Mouse (Mus musculus) limb, embryonic 10.5 days (tissue): ENCODE results near the gene Accs. TPM values are rescaled to one million over a fixed set of nuclear protein-coding genes. Genes with fewer than 3 reads are reported as not detected.

ENCODE experiments used
- DNase-seq: peaks from one replicate; pipeline ENCODE4 v3.0.0-alpha.2; 2017; ENCODE audit warnings: low spot score
- H3K27ac ChIP-seq: fragments of 300-500 bp; sonication (generic); 2 replicates; pipeline ENCODE4 v1.5.1; 2016; ENCODE audit warnings: mild to moderate bottlenecking
- H3K27me3 ChIP-seq: fragments of 300-500 bp; sonication (generic); 2 replicates; pipeline ENCODE4 v1.6.1; 2016; ENCODE audit warnings: low read depth, mild to moderate bottlenecking; ENCODE audit not compliant: poor library complexity, severe bottlenecking
- H3K36me3 ChIP-seq: fragments of 300-500 bp; sonication (generic); 2 replicates; pipeline ENCODE4 v1.6.1; 2016; ENCODE audit warnings: mild to moderate bottlenecking, moderate library complexity
- H3K4me1 ChIP-seq: fragments of 300-500 bp; sonication (generic); 2 replicates; pipeline ENCODE4 v1.6.1; 2016
- H3K4me3 ChIP-seq: fragments of 300-500 bp; sonication (generic); 2 replicates; pipeline ENCODE4 v1.5.1; 2016; ENCODE audit warnings: mild to moderate bottlenecking, moderate library complexity
- H3K9me3 ChIP-seq: fragments of 300-500 bp; sonication (generic); replicated peaks from 2 replicates; pipeline ENCODE4 v1.6.1; 2016; ENCODE audit warnings: mild to moderate bottlenecking
- WGBS: fragments of 180-500 bp; shearing (Covaris S2); methylation state at CpG from one replicate; pipeline ENCODE4 v1.1.7; 2016; 5-methylcytosine and 5-hydroxymethylcytosine counted together
- polyA plus RNA-seq: library from polyadenylated mRNA; unstranded; fragments of >200 nt; fragmentation: Nextera tagmentation; extraction: Ambion mirVana; gene quantifications from 2 replicates; pipeline ENCODE4 v1.2.1, GENCODE M21; 2016

The Accs gene
- polyA plus RNA-seq, 1 experiment from 2014 or later: 10.2 TPM

DNA sequence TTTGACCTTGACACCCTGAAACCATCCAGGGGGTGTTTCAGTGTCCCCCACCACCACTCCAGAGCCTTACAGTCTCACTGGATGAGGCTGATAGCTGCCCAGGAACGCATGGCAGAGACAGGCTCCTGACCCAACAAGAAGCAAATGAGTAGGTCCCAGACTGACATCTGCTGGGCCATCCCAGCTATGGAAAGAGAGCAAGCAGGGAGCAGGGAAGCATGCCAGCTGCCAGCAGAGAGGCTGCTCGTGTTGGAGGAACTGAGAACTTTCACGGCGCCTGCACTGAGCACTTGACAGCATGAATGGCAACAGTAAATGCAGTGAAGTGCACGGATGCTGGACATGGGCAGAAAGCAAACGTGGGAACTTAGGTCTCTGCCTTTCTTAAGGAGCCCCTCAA, 9.6 kb downstream of the Accs start:
- Histone ChIP-seq H3K9me3 (no peaks in the 10 kb centered on the region; the same call in 1 of the 2 replicates), H3K36me3 (peaks cover 97% of the 10 kb centered on the region), H3K27ac (no peak overlapping the region), H3K4me1 (no peaks in the 10 kb centered on the region), H3K27me3 (no peaks in the 10 kb centered on the region), H3K4me3 (no peak overlapping the region)
- DNase-seq: no peak
- 84% methylated on average over 6 of the region's 6 CpGs for WGBS

DNA sequence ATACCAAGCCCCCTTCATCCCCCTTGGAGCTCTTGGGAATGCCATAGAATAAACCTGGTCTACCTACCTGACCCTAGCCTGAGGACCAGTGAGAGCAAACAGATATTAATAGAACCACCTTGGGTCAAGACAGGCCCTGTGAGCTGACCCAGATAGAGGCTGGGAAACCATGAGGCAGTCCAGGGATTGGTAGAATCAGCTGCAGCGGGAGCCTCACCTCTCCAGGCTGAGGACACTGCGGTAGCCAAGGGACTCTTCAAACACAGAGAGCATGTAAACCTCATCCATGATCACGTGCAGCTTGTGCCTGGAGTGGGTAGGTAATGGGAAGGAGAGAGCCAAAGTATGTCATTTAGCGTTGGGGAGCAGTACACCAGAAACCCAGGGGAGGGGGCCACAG, 10.8 kb downstream of the Accs start:
- Histone ChIP-seq H3K36me3 (peaks cover 94% of the 10 kb centered on the region), H3K4me1 (no peaks in the 10 kb centered on the region)

DNA sequence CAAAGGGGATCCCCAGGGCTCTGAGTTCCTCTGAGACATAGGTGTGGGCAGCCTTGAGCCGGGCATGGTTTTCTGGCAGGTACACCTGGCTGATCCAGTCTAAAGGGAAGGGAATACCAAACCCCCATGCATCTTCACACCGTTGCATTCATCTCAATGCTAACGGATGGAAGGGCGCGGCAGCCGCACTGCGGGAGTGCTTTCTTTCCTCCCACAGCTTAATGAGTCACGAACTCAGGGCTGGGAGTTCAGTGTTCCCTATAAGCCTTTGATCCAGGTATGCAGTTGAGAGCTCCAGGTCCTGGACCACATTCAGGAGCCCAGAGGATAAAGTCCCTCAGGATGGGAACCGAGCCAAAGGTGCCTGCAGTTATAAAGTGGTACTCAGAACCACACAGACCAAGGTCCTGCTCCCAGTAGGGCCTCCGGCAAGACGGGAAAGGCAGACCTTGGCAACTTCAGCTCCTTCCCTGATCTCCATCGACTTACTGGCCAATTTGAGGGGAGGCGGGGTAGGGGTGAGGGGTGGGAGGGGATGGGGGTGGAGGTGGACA, 13.4 kb downstream of the Accs start:
- H3K9me3 ChIP-seq: no peaks in the 10 kb centered on the region; the same call in 1 of the 2 replicates
- no peaks in the 10 kb centered on the region for H3K4me1 ChIP-seq
- no peak overlapping the region for H3K4me3 ChIP-seq
- no peak overlapping the region for H3K27ac ChIP-seq
- no peak for DNase-seq
- no peaks in the 10 kb centered on the region for H3K27me3 ChIP-seq
- 73% methylated on average over 13 of the region's 13 CpGs for WGBS
- peaks cover 68% of the 10 kb centered on the region for H3K36me3 ChIP-seq

More for the DNA sequence above, 10.8 kb downstream of the Accs start:
- Histone ChIP-seq H3K27me3 (no peaks in the 10 kb centered on the region), H3K9me3 (no peaks in the 10 kb centered on the region; the same call in 1 of the 2 replicates), H3K4me3 (no peak overlapping the region), H3K27ac (no peak overlapping the region)
- 87% methylated on average over 4 of the region's 4 CpGs for WGBS
- DNase-seq: no peak

DNA sequence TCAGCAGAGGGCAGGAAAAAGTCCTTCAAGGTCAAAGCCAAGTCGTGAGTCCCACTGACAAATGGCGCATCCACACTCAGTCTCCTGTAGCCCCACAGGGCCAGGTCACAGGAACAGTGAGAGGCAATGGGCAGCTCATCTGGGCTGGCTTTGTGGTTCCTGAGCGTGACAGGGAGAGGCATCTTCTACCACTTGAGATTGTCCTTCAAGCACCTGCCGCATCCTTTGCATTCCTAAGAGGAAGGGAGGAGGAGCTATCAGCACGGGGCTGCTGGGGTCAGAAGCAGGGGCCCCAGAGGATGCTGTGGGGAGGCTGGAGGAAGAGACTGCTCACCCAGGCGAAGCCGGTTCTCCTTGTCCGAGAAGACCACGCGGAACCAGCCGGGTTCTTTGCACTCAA, 14.1 kb downstream of the Accs start:
- Histone ChIP-seq H3K27ac (no peak overlapping the region; the same call in 1 of the 2 replicates), H3K4me3 (no peak overlapping the region), H3K9me3 (no peaks in the 10 kb centered on the region), H3K27me3 (no peaks in the 10 kb centered on the region), H3K36me3 (peaks cover 61% of the 10 kb centered on the region), H3K4me1 (no peaks in the 10 kb centered on the region)
- 84% methylated on average over 11 of the region's 11 CpGs for WGBS
- no peak for DNase-seq

DNA sequence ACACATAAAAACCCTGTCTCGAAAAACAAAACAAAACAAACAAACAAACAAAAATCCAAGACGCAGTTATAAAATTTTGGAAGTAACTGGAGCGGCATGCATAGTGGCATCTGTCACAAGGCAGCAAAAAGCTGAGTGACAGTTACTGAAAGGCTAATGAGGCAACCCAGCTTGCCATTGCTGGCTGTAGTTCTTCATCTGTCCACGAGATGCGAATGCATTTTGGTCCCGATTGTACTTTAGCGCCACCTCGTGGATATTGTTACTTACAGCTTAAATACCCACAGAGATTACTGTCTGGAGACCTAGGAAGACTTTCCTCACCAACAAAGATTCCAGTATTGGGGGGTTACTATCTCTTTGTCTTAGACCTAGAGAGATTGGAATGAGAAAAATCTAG, 26.2 kb downstream of the Accs start:
- H3K27ac ChIP-seq: no peak overlapping the region
- 20% methylated on average over 8 of the region's 8 CpGs for WGBS
- DNase-seq: peak; percentile 72
- no peaks in the 10 kb centered on the region for H3K27me3 ChIP-seq
- H3K4me1 ChIP-seq: peaks cover 20% of the 10 kb centered on the region
- H3K9me3 ChIP-seq: no peaks in the 10 kb centered on the region
- H3K36me3 ChIP-seq: peaks cover 9% of the 10 kb centered on the region
- H3K4me3 ChIP-seq: no peak overlapping the region

DNA sequence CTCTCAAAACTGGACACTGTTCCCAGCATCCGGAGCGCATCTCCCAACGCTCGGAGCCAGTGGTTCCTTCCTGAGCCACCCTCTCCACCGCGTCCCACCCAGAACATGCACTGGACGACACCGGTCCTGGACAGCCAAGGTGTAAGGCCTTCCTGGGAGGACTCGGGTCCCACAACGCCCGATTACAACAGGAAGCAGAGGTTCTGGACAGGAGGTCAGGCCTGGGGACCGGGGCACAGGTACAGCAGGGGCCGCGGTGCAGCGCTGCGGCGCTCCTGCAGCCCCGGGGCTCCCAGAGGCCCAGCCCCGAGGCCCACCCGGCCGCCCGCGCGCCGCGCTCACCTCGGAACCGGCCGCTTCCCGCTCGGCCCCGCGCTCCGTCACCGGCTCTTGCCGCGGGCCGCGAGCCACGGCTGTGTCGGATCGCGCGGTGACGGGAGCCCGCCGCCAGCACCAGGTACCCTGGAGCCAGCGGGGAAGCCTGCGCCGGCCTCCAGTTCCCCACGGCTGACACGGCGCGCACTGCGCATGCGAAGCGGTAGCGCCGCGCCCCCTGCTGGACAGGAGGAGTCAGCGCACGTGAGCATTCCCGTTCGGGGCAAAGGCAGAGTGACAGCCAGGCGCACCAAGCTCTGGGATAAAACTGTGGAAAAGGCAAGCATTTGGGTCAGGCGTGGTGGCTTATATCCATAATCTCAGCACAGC, 27.5 kb downstream of the Accs start, which contains the start of gene Ext2:
TSS of gene Ext2 (minus strand) at position 524 of the 705 bp plus-strand sequence.
- Histone ChIP-seq H3K27ac (peak within 1 kb of the TSS; percentile 92), H3K9me3 (no peaks in the 10 kb centered on the region), H3K36me3 (peaks cover 9% of the 10 kb centered on the region), H3K27me3 (no peaks in the 10 kb centered on the region), H3K4me3 (peak within 1 kb of the TSS; percentile 78), H3K4me1 (peaks cover 20% of the 10 kb centered on the region)
- WGBS: 5% methylated on average over 66 of the region's 66 CpGs
- peak; percentile 97 for DNase-seq

DNA sequence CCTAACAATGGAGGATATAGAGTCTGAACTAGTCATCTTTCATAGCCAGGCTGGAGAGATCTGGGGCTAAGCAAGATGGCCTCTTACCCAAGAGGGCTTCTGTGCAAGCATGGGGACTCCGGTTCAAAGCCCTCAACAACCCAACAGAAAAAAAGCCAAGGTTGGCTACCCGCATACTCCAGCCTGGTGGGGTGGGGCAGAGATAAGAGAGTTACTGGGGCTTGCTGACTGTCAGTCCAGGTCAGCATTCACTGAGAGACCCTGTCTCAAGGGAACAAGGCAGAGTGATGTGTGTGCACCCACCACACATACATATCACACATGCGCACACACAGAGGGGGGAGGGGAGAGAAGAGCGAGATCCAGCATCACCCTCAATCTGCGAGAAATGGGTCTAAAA, 32.0 kb downstream of the Accs start:
- WGBS: 97% methylated on average over 5 of the region's 5 CpGs
- Histone ChIP-seq H3K36me3 (peaks cover 18% of the 10 kb centered on the region), H3K4me3 (no peak overlapping the region), H3K27ac (no peak overlapping the region), H3K4me1 (peaks cover 20% of the 10 kb centered on the region), H3K27me3 (no peaks in the 10 kb centered on the region), H3K9me3 (no peaks in the 10 kb centered on the region)
- no peak for DNase-seq

DNA sequence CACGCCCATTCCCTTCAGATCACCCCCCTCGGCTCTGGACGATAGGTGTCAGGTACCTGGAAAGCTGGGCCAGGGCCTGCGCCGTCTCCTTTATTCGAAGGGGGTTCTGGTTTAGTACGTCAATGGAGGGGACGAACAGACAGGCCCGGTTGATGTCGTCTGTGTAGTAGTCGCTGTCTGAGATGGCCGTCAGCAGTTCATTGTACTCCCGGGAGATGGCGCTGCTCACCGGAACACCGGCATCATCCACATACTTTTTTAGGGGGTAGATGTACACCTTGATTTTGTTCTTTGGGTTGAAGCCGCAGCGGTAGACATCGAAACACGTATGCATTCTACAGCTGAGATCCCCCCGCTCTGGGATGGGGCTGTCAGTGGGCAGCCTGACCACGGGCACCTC, 36.4 kb downstream of the Accs start:
- Histone ChIP-seq H3K27ac (no peak overlapping the region), H3K4me1 (no peaks in the 10 kb centered on the region), H3K9me3 (no peaks in the 10 kb centered on the region), H3K27me3 (no peaks in the 10 kb centered on the region), H3K36me3 (peaks cover 48% of the 10 kb centered on the region), H3K4me3 (no peak overlapping the region)
- WGBS: 93% methylated on average over 22 of the region's 22 CpGs
- DNase-seq: no peak

DNA sequence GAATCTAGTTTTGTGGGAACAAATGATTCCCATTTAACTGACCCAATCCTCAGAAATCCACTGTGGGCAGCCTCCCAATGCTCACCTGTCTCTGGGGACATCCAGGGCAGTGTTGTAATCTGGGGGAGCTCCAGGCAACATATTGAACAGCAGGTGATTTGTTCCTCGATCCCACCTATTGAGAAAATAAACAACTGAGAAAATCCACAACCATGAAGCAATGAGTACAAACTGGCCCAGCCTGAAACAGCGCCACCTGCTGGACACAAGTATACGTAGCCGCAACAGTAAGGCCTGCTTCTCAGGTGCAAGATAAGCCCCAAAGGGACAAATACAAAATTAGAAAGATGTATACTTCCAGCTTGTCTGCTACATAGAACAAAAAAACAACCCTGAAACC, 37.9 kb downstream of the Accs start:
- H3K4me3 ChIP-seq: no peak overlapping the region
- H3K9me3 ChIP-seq: no peaks in the 10 kb centered on the region
- peaks cover 63% of the 10 kb centered on the region for H3K36me3 ChIP-seq
- peak; percentile 84 for DNase-seq
- H3K4me1 ChIP-seq: no peaks in the 10 kb centered on the region
- WGBS: 43% methylated on average over 4 of the region's 4 CpGs
- no peak overlapping the region for H3K27ac ChIP-seq
- H3K27me3 ChIP-seq: no peaks in the 10 kb centered on the region

DNA sequence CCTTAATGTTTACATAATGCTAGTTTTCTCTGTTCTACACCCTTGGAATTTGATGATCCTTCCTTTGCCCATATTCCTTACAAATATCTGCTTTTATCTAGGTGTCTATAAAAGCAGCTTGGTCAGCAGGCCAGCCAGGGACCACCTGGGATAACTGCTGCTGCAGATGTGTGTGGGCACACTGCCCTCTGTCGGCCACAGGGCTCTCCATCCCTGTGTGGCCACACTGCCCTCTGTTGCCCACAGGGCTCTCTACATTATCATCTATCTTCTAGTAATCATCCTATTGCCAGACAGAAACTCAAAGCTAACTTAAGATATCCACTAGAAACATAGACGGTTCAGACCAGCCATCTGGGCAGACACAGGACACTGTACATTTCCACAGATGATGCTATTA, 39.8 kb downstream of the Accs start:
- H3K27ac ChIP-seq: no peak overlapping the region
- 15% methylated on average over 2 of the region's 2 CpGs for WGBS
- no peaks in the 10 kb centered on the region for H3K9me3 ChIP-seq
- peaks cover 81% of the 10 kb centered on the region for H3K36me3 ChIP-seq
- peak; percentile 67 for DNase-seq
- no peak overlapping the region for H3K4me3 ChIP-seq
- no peaks in the 10 kb centered on the region for H3K27me3 ChIP-seq
- no peaks in the 10 kb centered on the region for H3K4me1 ChIP-seq

DNA sequence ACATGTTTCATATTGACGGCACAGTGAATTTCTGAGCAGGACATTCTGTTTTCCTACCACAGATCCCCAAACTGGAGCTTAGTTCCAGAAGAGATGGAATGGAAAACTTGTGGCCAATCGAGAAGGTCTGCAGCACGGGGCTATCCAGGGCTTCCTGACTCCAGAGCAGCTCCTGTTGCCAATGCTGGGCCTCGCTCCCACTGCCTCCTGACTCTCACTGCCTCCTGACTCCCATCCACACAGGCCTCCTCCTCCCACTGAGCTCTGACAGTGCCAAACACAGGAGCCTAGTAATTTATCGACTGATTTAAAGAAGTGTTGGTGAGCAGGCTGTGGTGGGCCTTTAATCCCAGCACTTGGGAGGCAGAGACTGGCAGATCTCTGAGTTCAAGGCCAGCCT, 41.7 kb downstream of the Accs start:
- no peaks in the 10 kb centered on the region for H3K4me1 ChIP-seq
- no peaks in the 10 kb centered on the region for H3K9me3 ChIP-seq
- 90% methylated on average over 5 of the region's 5 CpGs for WGBS
- no peak for DNase-seq
- H3K27me3 ChIP-seq: no peaks in the 10 kb centered on the region
- H3K36me3 ChIP-seq: peaks cover 85% of the 10 kb centered on the region
- no peak overlapping the region for H3K27ac ChIP-seq
- H3K4me3 ChIP-seq: no peak overlapping the region

DNA sequence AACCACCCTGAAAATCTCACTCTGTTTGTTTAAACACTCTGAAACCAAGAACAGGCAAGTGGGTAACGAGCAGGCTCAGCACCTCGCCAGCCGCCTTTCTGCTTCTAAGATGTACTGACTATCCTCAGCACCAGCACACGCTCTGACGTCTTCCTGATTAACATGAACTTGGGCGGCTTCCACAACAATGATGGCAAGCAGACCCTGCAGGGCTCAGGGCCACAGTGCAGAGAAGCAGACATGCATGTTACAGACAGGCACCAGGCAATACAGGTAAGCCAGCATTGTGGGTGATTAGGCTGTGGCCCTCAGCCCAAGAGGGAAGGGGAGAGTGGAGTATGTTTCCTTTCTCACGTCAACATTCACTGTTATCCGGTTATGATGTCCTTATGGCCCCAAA, 42.3 kb downstream of the Accs start:
- WGBS: 87% methylated on average over 8 of the region's 8 CpGs
- Histone ChIP-seq H3K9me3 (no peaks in the 10 kb centered on the region), H3K4me3 (no peak overlapping the region), H3K4me1 (no peaks in the 10 kb centered on the region), H3K27me3 (no peaks in the 10 kb centered on the region), H3K27ac (no peak overlapping the region), H3K36me3 (peaks cover 83% of the 10 kb centered on the region)
- no peak for DNase-seq

DNA sequence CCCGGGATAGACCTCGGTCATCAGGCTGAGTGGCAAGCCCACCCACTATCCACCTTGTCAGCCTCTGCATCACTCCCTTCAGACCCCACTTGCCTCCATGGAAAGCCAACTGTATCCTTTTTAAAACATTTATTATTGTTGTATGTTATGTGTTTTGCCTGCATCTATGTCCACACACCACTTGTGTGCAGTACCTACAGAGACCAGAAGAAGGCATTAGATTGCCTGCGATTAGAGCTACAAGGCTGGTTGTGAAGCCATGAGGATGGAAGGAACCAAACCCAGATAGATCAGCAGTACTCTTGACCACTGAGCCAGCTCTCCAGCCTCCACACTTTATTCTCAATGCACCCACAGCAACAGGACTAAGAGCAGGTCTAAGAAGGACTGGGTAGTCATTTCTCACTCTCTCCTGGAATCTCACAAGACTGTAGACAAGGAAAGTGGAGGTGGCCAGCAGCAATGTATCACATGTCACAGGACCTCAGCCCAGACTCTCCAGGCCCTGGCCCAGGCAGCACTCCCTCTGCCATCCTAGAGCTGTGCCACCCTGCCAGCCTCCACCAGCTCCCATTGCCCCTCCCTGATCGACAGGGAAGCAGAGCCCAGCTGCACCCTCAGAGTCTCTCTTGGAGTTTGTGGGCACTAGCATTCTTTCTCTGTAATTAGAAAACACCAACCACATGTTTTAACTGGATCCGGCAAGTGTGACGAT, 43.1 kb downstream of the Accs start:
- no peak overlapping the region for H3K27ac ChIP-seq
- no peaks in the 10 kb centered on the region for H3K9me3 ChIP-seq
- no peak for DNase-seq
- H3K4me3 ChIP-seq: no peak overlapping the region
- no peaks in the 10 kb centered on the region for H3K27me3 ChIP-seq
- no peaks in the 10 kb centered on the region for H3K4me1 ChIP-seq
- 95% methylated on average over 6 of the region's 6 CpGs for WGBS
- H3K36me3 ChIP-seq: peaks cover 82% of the 10 kb centered on the region
